Mouse (Mus musculus): ENCODE data around the gene Med27.

GRCm38 (mm10) chr2:29535566-29536244 is 189.1 kb downstream of the Med27 start:
- TF ChIP-seq GATA1 (IDR thresholded peaks at IDR 0.05; ENCODE audit: borderline replicate concordance, low read length): no peak
- no peak for TF ChIP-seq FLI1 (IDR thresholded peaks at IDR 0.05; ENCODE audit: low read length)
